Mouse (Mus musculus) lung, adult 18-20 months (tissue): Measurements from ENCODE around the gene 1110008P14Rik.

Experiments used
- DNase-seq, 2 experiments: peaks; one replicate each; pipeline ENCODE4 v3.0.0; 2022; ENCODE audit warnings: mixed read lengths in 2 of 2

Gene 1110008P14Rik

GRCm38 (mm10) chr2:32341634-32341939 is 40.2 kb downstream of the 1110008P14Rik start:
- no peak for DNase-seq

- no peak for DNase-seq
Observed at GRCm38 (mm10) chr2:32340836-32341633, 40.7 kb downstream of the 1110008P14Rik start.

- DNase-seq, result no peak
Observed at GRCm38 (mm10) chr2:32339912-32340642, 41.7 kb downstream of the 1110008P14Rik start.

GRCm38 (mm10) chr2:32335888-32336287 is 45.9 kb downstream of the 1110008P14Rik start:
- DNase-seq, result no peak

- DNase-seq, result no peak
Observed at GRCm38 (mm10) chr2:32332159-32332558, 49.6 kb downstream of the 1110008P14Rik start.

GRCm38 (mm10) chr2:32329531-32329930 is 52.2 kb downstream of the 1110008P14Rik start:
- DNase-seq, result no peak

- no peak for DNase-seq
Observed at GRCm38 (mm10) chr2:32328911-32329460, 52.8 kb downstream of the 1110008P14Rik start.

- no peak for DNase-seq
Observed at GRCm38 (mm10) chr2:32327200-32327599, 54.5 kb downstream of the 1110008P14Rik start.
